Mouse (Mus musculus): Measurements from ENCODE around the gene Pou6f2.

Gene Pou6f2

GRCm38 (mm10) chr13:18397586-18397985 lies at the start of gene Pou6f2:
Gene Pou6f2 (minus strand): TSS chr13:18397686.
- no peak for DNase-seq (ENCODE audit: low read depth, low spot score)

DNA sequence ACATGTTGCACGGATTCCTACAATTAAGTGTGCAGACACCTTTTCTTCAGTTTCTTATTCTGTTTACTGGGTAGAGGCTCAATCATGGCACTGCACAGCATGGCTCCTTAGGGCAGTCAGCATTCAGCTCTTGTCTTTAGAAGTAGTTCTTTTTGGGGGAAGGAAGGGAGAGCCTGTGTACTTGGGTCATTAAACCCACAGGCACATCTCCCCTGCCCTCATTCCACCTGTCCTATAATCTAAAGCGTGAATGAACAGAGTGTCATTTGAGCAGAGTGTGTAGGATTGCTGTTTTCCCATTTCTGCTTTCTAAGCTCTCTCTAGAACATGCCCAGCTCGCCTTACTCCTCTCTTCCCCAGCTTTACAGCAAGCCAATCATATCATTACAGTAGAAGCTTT lies 42.4 kb upstream of the Pou6f2 start:
- no peak for DNase-seq (ENCODE audit: low read depth, low spot score)

- DNase-seq (ENCODE audit: low read depth, low spot score): no peak
Observed at GRCm38 (mm10) chr13:18387673-18388072, 9.8 kb downstream of the Pou6f2 start.

GRCm38 (mm10) chr13:18363373-18363772 lies 34.1 kb downstream of the Pou6f2 start:
- no peak for DNase-seq (ENCODE audit: low read depth, low spot score)

GRCm38 (mm10) chr13:18344580-18345333 lies 52.7 kb downstream of the Pou6f2 start:
- no peak for DNase-seq (ENCODE audit: low read depth, low spot score)

- DNase-seq (ENCODE audit: low read depth, low spot score): no peak
Observed at GRCm38 (mm10) chr13:18338910-18339501, 58.5 kb downstream of the Pou6f2 start.

DNA sequence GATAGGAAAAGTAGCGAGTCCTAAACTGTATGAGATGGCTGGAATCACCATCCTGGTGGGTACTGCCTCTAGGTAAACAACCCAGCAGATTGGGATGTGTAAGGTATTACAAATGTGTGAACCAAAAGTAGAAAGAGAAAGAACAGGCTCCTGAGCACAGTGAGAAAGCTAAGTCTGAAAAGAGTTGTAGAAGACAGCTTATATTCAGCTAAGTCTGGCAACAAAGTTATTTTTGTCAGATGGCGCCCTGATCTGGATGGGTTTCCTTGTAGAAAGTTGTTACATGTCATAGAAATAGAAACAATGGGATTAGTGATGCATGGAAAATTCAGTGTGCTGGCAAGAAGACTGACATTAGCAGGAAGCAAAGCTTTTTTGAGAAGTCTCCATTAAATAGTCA lies 59.5 kb downstream of the Pou6f2 start:
- DNase-seq (ENCODE audit: low read depth, low spot score): no peak

GRCm38 (mm10) chr13:18334035-18334434 lies 63.5 kb downstream of the Pou6f2 start:
- no peak for DNase-seq (ENCODE audit: low read depth, low spot score)

- no peak for DNase-seq (ENCODE audit: low read depth, low spot score)
Observed at GRCm38 (mm10) chr13:18332596-18332995, 64.9 kb downstream of the Pou6f2 start.

DNA sequence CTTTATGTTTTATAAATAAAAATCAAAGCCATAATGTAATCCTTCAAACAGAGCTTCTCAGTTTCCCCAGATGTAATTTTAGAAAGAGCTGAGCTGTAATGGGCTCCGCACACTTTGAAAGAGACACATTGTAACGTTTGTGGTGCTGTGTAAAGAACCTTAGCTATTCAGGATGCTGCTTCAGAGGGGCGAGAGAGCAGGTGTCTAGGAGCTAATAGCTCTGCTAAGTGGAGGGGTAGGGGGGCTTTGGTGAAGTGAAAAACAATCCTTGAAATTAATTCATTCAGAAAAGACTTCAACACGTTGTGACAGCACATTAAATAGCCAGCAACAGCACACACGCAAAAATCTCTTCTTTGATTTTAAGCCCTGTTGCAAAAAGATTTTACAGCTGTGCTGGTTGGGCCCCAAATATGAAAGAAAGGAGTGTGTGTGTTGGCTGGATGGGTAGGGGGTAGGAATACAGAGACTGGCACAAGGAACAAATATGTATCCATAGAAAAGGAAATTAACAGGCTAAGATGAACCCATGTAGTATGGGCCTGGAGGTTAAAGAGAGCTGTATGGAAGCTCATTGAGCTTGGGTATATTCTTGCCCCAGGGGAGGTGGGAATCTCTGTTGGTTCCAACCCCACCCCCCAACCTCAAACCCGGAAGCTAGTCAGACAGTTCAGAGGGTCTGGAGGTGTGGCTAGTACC lies 73.4 kb downstream of the Pou6f2 start:
- no peak for DNase-seq (ENCODE audit: low read depth, low spot score)

DNA sequence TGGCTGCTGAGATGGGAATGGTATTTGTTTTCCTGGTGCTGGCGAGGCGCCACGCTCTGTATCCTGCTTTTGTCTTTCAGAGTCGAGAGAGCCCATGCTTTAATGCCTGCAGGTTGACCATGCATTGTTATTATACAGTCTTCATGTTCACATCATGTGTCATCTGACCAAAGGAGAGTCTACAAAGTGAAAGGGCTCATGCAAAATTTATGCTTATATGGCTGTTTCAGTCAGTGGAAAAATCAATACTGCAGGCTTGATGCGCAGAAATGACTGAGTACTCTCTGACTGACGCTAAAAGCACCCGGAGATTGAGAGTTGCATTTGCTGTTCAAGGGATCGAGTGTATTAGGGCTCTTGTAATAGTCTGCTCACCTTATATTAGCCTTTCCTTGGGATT lies 74.1 kb downstream of the Pou6f2 start:
- DNase-seq (ENCODE audit: low read depth, low spot score): no peak

- no peak for DNase-seq (ENCODE audit: low read depth, low spot score)
Observed at GRCm38 (mm10) chr13:18312613-18313012, 84.9 kb downstream of the Pou6f2 start.

DNA sequence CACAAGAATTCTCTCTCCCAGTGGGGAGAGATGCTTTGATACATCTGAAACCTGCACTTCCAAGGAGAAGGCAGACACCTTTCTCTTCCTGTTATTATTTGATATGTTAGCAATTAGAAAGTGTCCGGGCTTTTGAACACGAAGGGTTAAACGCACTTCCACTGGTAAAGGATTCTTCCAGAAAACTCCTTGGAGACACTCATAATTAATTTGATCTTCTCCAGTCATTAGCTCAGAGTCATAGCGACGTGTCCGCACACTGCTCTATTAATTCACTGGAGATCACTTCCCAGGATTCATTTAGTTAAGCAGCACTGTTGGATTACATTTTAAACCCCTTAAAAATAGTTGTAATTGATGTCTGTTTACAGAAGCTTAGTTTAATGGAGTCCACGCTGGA lies 88.5 kb downstream of the Pou6f2 start:
- no peak for DNase-seq (ENCODE audit: low read depth, low spot score)

GRCm38 (mm10) chr13:18306506-18307145 lies 90.9 kb downstream of the Pou6f2 start:
- no peak for DNase-seq (ENCODE audit: low read depth, low spot score)

DNA sequence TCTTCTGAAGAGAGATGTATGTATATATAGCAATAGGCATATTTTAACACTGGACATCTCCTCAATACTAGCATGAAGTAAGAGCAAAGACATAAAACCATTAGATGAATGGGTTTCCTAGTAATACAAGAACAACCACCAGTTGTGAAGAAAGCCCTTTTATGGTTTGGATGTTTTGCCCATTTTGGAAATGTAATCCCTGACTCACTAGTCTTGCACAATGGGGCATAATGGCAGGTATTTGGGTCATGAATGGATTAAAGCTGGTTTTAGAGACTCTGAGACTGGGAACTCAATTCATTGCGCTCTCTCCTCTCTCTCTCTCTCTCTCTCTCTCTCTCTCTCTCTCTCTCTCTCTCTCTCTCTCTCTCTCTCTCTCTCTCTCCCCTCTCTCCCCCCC lies 97.5 kb downstream of the Pou6f2 start:
- DNase-seq (ENCODE audit: low read depth, low spot score): no peak

DNA sequence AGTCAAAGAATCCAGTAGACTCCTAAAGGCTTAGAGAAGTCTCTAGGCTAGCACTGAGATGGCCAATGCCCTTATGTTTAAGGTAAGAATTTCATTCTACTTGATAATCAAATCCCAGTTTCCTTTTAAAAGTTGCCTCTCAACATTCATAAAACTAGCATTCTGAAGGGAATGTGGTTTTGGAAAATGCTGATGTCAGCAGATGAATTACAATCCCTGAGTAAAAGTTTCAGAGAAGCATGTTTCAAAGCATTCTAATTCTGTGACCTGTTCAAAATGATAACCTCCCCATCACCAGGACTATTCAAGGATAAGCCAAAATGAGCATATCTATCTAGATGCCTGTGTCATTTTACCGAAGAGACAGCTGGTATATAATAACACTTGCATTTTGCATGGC lies 104.0 kb downstream of the Pou6f2 start:
- DNase-seq (ENCODE audit: low read depth, low spot score): no peak

DNA sequence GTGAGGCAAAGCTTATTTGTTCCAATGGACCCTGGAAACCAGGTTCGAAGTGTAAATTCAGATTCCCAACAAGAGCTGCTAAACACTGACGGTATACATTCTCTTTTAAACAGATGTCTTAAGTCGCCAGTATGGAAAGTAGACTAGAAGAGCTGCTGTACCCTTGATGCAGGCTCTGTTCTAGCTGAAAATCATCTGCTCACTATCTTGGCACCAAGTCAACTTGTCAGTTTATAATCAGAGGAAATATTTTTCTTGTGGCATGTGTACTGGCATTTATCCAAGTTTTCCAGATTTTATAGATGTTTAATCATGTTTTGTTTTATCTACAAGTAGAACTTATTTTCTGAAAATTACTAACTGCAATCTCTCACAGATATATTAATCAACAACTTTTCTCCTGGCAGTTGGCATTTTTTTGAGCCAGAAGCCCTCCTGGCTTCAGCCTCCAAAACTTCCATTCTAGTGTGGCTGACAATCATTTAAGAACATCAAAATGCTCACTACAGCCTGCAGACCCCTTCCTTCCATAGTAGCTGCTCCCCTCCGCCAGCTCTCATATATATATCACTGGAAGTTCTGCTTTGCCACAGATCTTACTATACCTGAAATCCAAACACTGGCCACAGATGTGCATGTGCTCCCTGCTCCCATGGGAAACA lies 107.1 kb downstream of the Pou6f2 start:
- no peak for DNase-seq (ENCODE audit: low read depth, low spot score)

GRCm38 (mm10) chr13:18287536-18287935 lies 110.0 kb downstream of the Pou6f2 start:
- DNase-seq (ENCODE audit: low read depth, low spot score): no peak

GRCm38 (mm10) chr13:18282361-18282982 lies 115.0 kb downstream of the Pou6f2 start:
- DNase-seq (ENCODE audit: low read depth, low spot score): no peak

DNA sequence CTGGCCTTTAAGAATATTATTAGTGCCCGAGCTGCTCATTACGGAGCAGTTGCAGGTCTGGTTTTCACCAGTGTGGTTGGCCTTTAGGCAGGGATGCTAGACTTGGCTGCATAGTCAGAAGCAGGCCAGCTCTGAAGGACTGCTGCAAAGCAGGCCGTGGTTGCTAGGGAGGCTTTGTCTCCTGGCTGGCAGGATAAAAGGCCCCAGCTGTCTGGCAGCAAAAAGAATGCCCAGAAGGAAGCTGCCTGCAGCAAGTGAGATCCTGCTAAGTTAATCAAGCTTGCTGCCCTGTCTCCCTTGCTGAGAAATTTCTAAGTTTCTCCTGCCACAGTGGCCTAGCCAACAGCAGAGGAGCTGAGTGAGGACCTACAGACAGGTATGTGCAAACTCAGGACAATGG lies 116.4 kb downstream of the Pou6f2 start:
- DNase-seq (ENCODE audit: low read depth, low spot score): no peak

GRCm38 (mm10) chr13:18253131-18253530 lies 144.4 kb downstream of the Pou6f2 start:
- no peak for DNase-seq (ENCODE audit: low read depth, low spot score)

Data from ZHBTc4 (cell line).